Mouse (Mus musculus) adrenal gland, postnatal 25 days (tissue): ENCODE results near the gene Olfr328. TPM values are rescaled to one million over a fixed set of nuclear protein-coding genes. Genes with fewer than 3 reads are reported as not detected.
A peak's percentile ranks its signal among the peaks of the same experiment; 100 is the strongest.
"Not testable (repeated sequence)": the region's sequence is repeated elsewhere in the genome, so short reads cannot be mapped to it uniquely, and the experiment has no call there.

Experiments used
- DNase-seq: peaks from one replicate; pipeline ENCODE4 v3.0.0; 2021; ENCODE audit warnings: mixed read lengths
- long read RNA-seq: library from polyadenylated mRNA; stranded (forward); transcript quantifications from one replicate; pipeline ENCODE4 v2.0.0, GENCODE M21; 2021
- total RNA-seq: library from RNA; stranded (reverse); gene quantifications from 2 replicates; pipeline ENCODE4 v1.2.3, GENCODE M21; 2021

Gene Olfr328
- total RNA-seq = 0.36 TPM in 1 of 2 replicates, not detected in the other
- long read RNA-seq = 0 reads

GRCm38 (mm10) chr11:58555536-58555935 is at the start of gene Olfr328:
Olfr328 (minus strand) TSS chr11:58555636.
- no peak for DNase-seq

GRCm38 (mm10) chr11:58605228-58605627 is 49.8 kb upstream of the Olfr328 start:
- no peak for DNase-seq

DNA sequence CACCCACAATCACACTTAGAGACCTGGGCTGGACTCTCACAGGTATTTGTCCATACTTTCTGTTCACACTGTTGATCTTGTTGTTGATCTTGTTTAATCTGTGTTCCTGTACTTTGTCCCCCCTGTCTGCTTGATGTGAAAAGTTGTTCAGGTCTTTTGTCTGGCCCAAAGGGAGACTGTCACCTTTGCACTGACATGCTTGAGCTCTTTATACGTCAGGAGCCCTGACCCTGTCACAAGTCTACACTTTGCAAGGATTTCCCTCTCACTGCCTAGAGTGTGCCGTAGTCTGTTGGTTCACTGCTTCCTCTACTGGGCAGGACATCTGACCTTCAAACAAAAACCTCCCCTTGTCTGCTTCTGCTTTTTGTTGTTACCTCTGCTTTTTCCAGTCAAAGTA is 49.3 kb upstream of the Olfr328 start:
- DNase-seq = no peak

DNA sequence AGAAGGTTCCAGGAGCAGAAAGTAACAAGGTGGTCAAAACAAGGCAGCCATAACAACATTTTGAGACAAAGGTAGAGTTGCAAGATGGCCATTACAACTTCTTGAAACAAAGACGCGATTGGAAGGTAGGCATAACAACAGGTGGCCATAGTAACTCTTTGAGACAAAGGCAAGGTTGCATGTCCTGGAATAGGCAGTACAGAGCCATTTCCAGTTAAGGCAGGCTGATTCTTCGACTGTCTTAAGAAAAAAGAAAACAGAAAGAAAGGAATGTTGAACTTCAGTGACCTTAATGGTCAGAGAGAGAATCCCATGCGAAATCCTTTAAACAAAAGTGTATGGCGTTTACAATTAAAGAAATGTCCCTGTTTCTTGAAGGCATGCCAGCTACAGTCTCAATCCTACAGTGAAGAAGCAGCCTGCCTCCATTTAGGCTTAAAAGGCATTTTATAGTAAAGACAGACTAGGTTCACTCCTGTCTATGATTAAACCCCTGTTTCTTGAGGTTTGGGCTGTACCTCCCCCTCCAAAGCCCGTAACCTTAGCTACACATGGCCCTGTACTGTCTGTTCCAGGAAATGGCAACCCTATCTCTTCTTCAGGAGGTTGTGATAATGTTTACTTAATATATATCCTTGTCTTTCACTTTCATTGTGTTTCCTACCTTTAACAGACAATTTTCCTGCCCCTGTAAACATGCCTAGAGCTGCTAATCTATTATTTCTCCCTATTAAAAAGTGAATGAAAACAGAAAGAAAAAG is 47.5 kb upstream of the Olfr328 start:
- DNase-seq = no peak

- no peak for DNase-seq
Observed at GRCm38 (mm10) chr11:58602062-58602461, 46.6 kb upstream of the Olfr328 start.

GRCm38 (mm10) chr11:58597837-58598236 is 42.4 kb upstream of the Olfr328 start:
- no peak for DNase-seq

DNA sequence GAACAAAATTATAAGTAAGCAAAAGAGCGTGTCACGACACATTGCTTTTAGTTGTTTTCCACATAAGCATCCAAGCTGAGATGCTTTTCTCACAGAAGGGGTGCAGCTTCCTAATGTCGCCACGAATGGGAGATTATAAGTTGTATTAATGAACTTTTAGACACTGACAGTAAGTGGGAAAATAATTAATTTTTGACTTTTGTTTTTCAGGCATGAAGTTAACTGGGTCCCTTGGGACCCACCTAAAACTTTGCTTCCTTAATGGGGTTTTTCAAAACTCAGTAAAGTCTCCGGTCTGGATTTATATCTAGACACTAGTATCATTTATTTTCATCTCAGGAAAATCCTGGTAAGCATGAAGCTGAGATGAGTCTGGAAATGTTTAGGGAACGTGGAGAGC is 39.4 kb upstream of the Olfr328 start, which contains the start of gene Olfr324:
Gene Olfr324 (plus strand): TSS at position 301 of the 400 bp plus-strand sequence.
- no peak for DNase-seq

GRCm38 (mm10) chr11:58588620-58589250 is 33.3 kb upstream of the Olfr328 start:
- no peak for DNase-seq

DNA sequence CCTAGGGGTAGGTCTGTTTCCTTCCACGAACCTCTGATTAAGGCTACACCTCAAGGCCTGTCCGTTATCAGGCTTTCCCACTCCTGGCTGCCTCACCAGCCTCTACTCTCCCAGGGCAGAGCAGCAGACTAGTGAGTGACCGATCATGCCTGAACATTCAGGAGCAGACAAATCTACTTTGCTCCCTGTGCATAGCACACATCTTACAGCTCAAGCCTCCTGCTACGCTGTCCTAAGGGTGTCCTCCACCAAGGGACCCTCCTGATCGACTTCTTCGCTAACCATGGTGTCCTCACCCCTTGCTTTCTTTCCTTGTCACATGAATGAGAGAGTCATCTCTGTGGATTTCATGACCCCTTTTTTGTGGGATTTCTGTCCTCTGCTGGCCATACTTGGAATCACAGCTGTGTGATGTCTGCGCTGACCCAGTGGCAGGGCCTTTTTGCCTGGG is 32.5 kb upstream of the Olfr328 start:
- peak; percentile 45 for DNase-seq

DNA sequence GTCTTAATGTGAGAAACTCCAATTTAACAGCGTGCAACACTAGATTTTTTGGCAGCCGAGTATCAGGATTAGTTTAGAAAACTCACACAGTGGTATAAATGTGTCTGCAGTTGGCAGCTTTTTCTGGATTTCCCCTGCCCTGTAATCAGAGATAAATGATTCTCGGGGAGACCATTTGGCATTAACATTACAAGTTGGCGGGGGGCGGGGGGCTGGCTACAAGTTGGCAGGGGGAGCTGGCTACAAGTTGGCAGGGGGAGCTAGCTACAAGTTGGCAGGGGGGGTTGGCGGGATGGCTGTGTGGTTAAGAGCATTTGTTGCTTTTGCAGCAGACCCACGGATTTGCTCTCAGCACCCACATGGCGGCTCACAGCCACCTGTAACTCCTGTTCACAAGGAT is 23.2 kb upstream of the Olfr328 start:
- no peak for DNase-seq

GRCm38 (mm10) chr11:58577430-58577829 is 22.0 kb upstream of the Olfr328 start, which contains the start of gene Olfr325:
Olfr325 (plus strand) TSS chr11:58577730.
- DNase-seq = no peak

- no peak for DNase-seq
Observed at GRCm38 (mm10) chr11:58570405-58570804, 15.0 kb upstream of the Olfr328 start, which contains the start of gene Olfr224. Olfr224 (minus strand) TSS chr11:58570553.

DNA sequence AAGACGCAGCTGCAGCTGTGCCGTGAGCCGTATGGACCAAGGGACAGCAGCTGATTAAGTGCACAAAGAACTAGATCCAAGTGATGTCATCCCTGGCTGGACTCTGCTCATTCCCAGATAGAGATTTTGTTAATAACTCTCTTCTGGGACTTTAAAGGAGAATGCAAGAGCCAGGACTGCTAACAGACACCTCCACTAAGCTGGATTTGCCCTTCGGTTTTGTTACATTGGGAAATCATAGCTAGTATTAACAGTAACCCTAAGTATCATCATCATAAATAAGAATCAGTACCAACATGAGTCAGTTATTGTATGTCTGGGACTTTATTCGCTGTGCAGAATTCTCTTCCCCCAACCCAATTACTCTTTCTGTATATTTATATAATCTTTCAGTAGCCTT is 9.1 kb downstream of the Olfr328 start, which contains the start of gene Olfr329-ps:
Gene Olfr329-ps (minus strand): TSS at position 101 of the 400 bp plus-strand sequence.
- DNase-seq = no peak

DNA sequence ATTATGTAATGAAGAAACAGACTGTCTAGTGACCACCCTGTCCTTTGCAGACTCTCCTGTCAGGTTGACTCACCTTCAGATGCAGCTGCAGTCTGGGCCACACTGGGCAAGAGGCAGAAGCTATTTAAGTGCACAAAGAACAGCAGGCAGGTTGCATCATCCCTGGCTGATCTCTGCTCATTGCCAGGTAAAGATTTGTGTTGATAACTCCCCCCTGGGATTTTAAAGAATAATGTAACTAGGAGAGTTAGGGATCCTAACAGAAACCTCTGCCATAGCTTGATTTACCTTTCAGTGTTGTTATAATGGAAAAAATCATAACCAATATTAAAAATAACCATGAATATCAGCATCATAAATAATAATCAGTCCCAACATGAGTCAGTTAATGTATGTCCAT is 20.7 kb downstream of the Olfr328 start, which contains the start of gene Olfr330:
Gene Olfr330 (minus strand): TSS at position 101 of the 400 bp plus-strand sequence.
- DNase-seq = not testable (repeated sequence)

DNA sequence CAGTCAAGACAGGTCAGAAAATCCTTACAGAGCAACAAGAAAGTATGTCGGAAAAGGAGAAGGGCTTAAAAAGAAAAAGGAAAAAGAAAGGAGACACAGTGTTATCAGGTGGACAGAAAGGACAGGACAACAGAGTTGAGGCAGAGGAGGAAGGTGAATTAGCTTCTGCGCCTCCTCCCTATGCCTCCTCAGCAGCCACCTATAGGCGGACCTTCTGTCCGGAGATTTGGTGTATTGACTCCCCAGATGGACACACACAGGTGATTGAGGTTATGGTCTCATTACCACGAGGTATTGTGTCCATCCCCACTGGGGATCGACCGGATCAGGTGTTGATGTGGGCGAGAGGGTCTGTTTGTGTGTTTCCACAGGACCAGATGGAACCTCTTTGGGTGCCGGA is 35.7 kb downstream of the Olfr328 start:
- not testable (repeated sequence) for DNase-seq

DNA sequence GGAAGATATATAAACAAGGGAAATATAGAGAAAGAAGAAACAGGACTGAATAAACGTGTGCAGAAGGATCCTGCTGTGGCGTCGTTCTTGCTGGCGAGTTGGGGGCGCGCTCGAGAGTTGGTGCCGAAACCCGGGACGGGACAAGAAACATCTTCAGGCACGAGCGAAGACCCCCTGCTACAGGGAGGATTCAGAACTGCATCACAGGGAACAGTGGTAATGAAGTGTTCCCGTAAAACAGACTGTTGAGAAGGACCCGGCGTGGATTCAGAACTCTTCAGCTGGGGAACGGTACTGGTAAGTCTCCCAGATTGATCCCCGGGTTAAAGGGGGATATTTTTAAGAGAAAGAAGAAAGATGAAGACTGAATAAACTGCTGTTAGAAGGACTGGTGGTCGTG is 36.5 kb downstream of the Olfr328 start:
- DNase-seq = peak; percentile 74

DNA sequence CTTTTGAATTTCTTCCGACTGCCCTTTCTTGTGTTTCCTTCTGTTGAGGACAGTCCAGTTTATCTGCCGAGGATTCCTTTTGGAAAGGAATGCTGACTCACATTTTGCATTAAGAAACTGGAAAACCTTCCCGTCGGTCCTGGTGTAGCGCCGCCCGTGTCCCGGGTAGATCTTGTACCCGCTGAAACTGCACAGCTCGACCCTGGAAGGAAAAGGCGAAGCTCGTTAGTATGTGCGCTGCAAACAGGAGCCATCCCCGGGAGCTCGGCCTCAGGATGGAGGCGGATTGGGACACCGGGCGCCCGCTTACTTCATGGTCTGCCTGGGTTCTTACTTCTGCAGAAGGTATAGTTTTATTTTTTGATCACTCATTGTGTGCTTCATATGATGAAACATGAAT is 46.4 kb downstream of the Olfr328 start:
- not testable (repeated sequence) for DNase-seq

GRCm38 (mm10) chr11:58502472-58502871 is 53.0 kb downstream of the Olfr328 start, which contains the start of gene Olfr331:
Olfr331 (minus strand) TSS chr11:58502572.
- not testable (repeated sequence) for DNase-seq

Other genes with a start within 250 kb of the Olfr328 start
- 14.4 and 17.3 TPM in 2 replicates for gene Zfp692, start 248.6 kb downstream of the Olfr328 start, total RNA-seq
- gene Zfp672, start 225.3 kb downstream of the Olfr328 start, total RNA-seq = 53.1 and 53.4 TPM in 2 replicates
- 41.7 and 64.5 TPM in 2 replicates for gene Sh3bp5l, start 224.9 kb downstream of the Olfr328 start, total RNA-seq
- gene Lypd8, start 176.6 kb downstream of the Olfr328 start, total RNA-seq = not detected in 2 replicates
- gene 1810065E05Rik, start 134.5 kb downstream of the Olfr328 start, total RNA-seq = not detected in 2 replicates
- not detected in 2 replicates for gene Gm12253, start 123.1 kb downstream of the Olfr328 start, total RNA-seq
- not detected in 2 replicates for gene Lypd9, start 102.7 kb downstream of the Olfr328 start, total RNA-seq
- gene Olfr30, start 93.4 kb downstream of the Olfr328 start, total RNA-seq = not detected in 2 replicates
- gene Olfr332, start 63.1 kb downstream of the Olfr328 start, total RNA-seq = not detected in 2 replicates
- gene Olfr331, start 53.1 kb downstream of the Olfr328 start, total RNA-seq = not detected in 2 replicates
- 1.5 TPM in 1 of 2 replicates, not detected in the other for gene Olfr330, start 20.8 kb downstream of the Olfr328 start, total RNA-seq
- gene Olfr329-ps, start 9.2 kb downstream of the Olfr328 start, total RNA-seq = 1.2 TPM in 1 of 2 replicates, not detected in the other
- gene Olfr224, start 14.9 kb upstream of the Olfr328 start, total RNA-seq = not detected in 2 replicates
- not detected in 2 replicates for gene Olfr325, start 22.1 kb upstream of the Olfr328 start, total RNA-seq
- gene Olfr324, start 39.5 kb upstream of the Olfr328 start, total RNA-seq = not detected in 2 replicates
- not detected in 2 replicates for gene 2210407C18Rik, start 60.4 kb upstream of the Olfr328 start, total RNA-seq
- gene Olfr323, start 74.9 kb upstream of the Olfr328 start, total RNA-seq = not detected in 2 replicates
- gene Trim58, start 84.8 kb upstream of the Olfr328 start, total RNA-seq = not detected in 2 replicates
- not detected in 2 replicates for gene Olfr322, start 103.1 kb upstream of the Olfr328 start, total RNA-seq
- gene Olfr320, start 125.5 kb upstream of the Olfr328 start, total RNA-seq = not detected in 2 replicates
- gene Olfr319, start 143.5 kb upstream of the Olfr328 start, total RNA-seq = not detected in 2 replicates
- gene Olfr318, start 168.4 kb upstream of the Olfr328 start, total RNA-seq = not detected in 2 replicates
- not detected in 2 replicates for gene Olfr317, start 183.6 kb upstream of the Olfr328 start, total RNA-seq
- gene Olfr316, start 197.1 kb upstream of the Olfr328 start, total RNA-seq = not detected in 2 replicates
- gene Olfr315, start 217.6 kb upstream of the Olfr328 start, total RNA-seq = not detected in 2 replicates
- not detected in 2 replicates for gene Olfr314, start 227.3 kb upstream of the Olfr328 start, total RNA-seq
- 3.3 and 4.5 TPM in 2 replicates for gene Fam183b, start 246.3 kb upstream of the Olfr328 start, total RNA-seq